Mouse (Mus musculus) ES-E14 (cell line): ENCODE measurements around the gene Zfyve28.

ENCODE experiments used
- CHD2 ChIP-seq: IDR thresholded peaks from 2 replicates; pipeline ENCODE4 v1.6.1; 2014; ENCODE audit warnings: mild to moderate bottlenecking, low read depth, low read length, inconsistent platforms
- HCFC1 ChIP-seq: IDR thresholded peaks from 2 replicates; pipeline ENCODE4 v1.6.1; 2012; ENCODE audit warnings: low read length, inconsistent platforms, borderline replicate concordance; ENCODE audit not compliant: insufficient read depth
- MAFK ChIP-seq: IDR thresholded peaks from 2 replicates; pipeline ENCODE4 v1.6.1; 2014; ENCODE audit warnings: mild to moderate bottlenecking, low read depth, low read length, inconsistent platforms; ENCODE audit not compliant: insufficient read depth
- ZC3H11A ChIP-seq: IDR thresholded peaks from 2 replicates; pipeline ENCODE4 v1.6.1; 2012; ENCODE audit warnings: low read depth, mild to moderate bottlenecking, inconsistent platforms, low read length, borderline replicate concordance
- ZNF384 ChIP-seq: IDR thresholded peaks from 2 replicates; pipeline ENCODE4 v1.6.1; 2012; ENCODE audit warnings: low read depth, low read length, inconsistent platforms

- TF ChIP-seq CHD2: no peak
- TF ChIP-seq HCFC1: no peak
- TF ChIP-seq ZC3H11A: no peak
- no peak for TF ChIP-seq MAFK
- TF ChIP-seq ZNF384: no peak
Observed at GRCm38 (mm10) chr5:34213659-34214058, 74.6 kb downstream of the Zfyve28 start.
